Mouse (Mus musculus) heart, adult 11 months (tissue): ENCODE data around the gene Olfr1463.

ENCODE experiments used
- DNase-seq: peaks from one replicate; pipeline ENCODE4 v3.0.0; 2022

Gene Olfr1463

DNA sequence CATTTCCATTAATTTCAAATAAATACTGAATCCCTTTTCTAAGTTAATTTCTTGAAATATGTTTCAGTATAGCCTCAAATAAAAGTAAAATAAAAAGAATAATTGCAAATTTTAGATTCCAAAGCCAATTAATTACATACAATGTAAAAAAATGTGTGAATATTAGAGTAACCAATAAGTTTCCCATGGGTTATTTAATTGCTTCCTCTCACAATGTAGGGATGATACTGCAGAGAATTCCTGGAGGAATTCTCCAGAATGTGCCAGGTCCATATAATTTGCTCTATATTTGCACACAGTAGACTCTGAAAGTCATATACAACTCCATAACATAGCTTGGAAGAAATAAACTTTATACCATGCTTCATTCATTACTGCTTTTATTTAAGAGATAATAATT is at the start of gene Olfr1463:
Gene Olfr1463 (plus strand): TSS at position 301 of the 400 bp plus-strand sequence.
- DNase-seq = no peak

DNA sequence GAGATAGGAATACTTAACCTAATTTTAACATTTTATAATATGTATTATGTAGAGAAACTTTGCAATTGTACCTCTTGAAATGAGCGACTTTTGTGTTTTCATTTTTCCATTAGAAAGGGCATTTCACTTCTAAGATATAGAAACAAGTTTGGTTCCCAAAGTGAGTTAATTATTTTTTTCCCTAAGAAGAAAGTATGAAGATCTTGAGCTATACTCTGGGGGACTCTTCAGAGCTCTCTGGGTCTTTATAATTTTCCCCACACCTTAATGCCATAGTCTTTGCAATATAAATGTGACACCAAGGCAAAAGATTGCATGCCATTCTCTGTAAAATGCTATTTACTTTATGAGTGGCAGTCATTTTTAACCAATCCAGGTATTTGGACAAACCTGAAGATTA is 45.7 kb upstream of the Olfr1463 start, which contains the start of gene Olfr1462:
Gene Olfr1462 (plus strand): TSS at position 301 of the 400 bp plus-strand sequence.
- no peak for DNase-seq

- peak; percentile 84 for DNase-seq
Measured at GRCm38 (mm10) chr19:13221666-13222065, 9.5 kb upstream of the Olfr1463 start.
